Mouse (Mus musculus) olfactory bulb, adult 2 months (tissue): ENCODE results near the gene Atp23. TPM values are rescaled to one million over a fixed set of nuclear protein-coding genes. Genes with fewer than 3 reads are reported as not detected.
A peak's percentile ranks its signal among the peaks of the same experiment; 100 is the strongest.

ENCODE experiments used
- H3K27ac ChIP-seq: fragments of 200-500 bp; 2 replicates; pipeline ENCODE4 v1.5.1; 2012; ENCODE audit warnings: low read depth, low read length; ENCODE audit not compliant: insufficient read depth
- H3K4me1 ChIP-seq: fragments of 200-500 bp; 2 replicates; pipeline ENCODE4 v1.6.1; 2012; ENCODE audit warnings: low read length; ENCODE audit not compliant: control insufficient read depth, insufficient read depth
- H3K4me3 ChIP-seq: fragments of 200-500 bp; 2 replicates; pipeline ENCODE4 v1.5.1; 2012; ENCODE audit warnings: mild to moderate bottlenecking, low read depth, low read length, moderate library complexity; ENCODE audit not compliant: insufficient read depth
- CTCF ChIP-seq: fragments of 200-500 bp; IDR thresholded peaks from 2 replicates; pipeline ENCODE4 v1.5.1; 2012; ENCODE audit warnings: low read depth, mild to moderate bottlenecking, low read length, moderate library complexity; ENCODE audit not compliant: insufficient read depth
- POLR2A ChIP-seq: fragments of 200-500 bp; IDR thresholded peaks from 2 replicates; pipeline ENCODE4 v1.6.1; 2012; ENCODE audit warnings: mild to moderate bottlenecking, low read depth, low read length, moderate library complexity; ENCODE audit not compliant: insufficient read depth
- WGBS: fragments of 180-500 bp; shearing (Covaris S2); methylation state at CpG from one replicate; pipeline ENCODE4 v1.1.7; 2018; 5-methylcytosine and 5-hydroxymethylcytosine counted together
- polyA plus RNA-seq: library from polyadenylated mRNA; stranded (reverse); fragments of >200 nt; gene quantifications from 2 replicates; pipeline ENCODE4 v1.2.4, GENCODE M21; 2012; ENCODE audit warnings: low replicate concordance; ENCODE audit not compliant: missing spikeins, insufficient read depth, insufficient read length

The Atp23 gene
- polyA plus RNA-seq, 1 experiment: not detected

DNA sequence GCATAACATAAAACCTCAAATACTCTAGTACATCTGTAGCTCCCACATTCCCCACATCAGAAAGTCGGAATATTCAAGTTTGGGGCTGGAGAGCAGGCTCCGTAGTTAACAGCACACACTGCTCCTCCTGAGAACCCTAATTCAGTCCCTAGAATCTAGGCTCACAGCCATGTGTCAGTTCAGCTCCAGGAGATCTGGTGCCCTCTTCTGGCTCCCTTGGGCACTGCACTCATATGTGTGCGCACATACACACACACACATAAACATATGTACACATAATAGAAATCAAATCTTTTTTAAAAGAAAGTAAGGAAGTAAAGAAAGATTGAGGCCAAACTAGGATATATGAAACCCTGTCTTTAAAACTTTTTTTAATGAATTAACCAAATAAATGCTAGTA, 19.1 kb upstream of the Atp23 start:
- TF ChIP-seq CTCF (no peak), POLR2A (no peak)
- WGBS: 95% methylated on average over 3 of the region's 3 CpGs
- Histone ChIP-seq H3K27ac (no peak overlapping the region), H3K4me3 (no peak overlapping the region), H3K4me1 (peaks cover 7% of the 10 kb centered on the region)

DNA sequence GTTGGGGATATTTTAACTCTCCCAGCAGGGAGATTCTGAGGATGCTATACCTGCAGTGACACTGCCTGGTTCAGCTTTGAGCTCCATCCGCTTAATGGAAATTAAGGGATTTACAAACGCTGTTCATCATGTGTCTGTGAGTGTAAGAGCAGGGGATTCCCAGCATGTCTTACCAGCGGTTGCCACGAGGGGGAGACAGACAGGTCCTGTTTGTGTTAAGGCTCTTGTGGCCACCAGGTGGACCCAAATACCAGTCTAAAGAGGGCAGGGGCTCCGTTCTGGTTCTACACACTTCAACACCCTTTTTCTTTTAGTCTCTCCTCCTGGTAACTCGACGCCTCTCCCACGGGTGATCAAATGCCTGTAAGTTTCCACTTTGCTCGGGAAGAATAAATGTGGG, 17.9 kb upstream of the Atp23 start:
- WGBS: under 1% methylated on average over 9 of the region's 9 CpGs
- H3K4me3 ChIP-seq: no peak overlapping the region
- TF ChIP-seq POLR2A (no peak), CTCF (peak; percentile 99)
- H3K27ac ChIP-seq: no peak overlapping the region
- H3K4me1 ChIP-seq: peaks cover 7% of the 10 kb centered on the region

DNA sequence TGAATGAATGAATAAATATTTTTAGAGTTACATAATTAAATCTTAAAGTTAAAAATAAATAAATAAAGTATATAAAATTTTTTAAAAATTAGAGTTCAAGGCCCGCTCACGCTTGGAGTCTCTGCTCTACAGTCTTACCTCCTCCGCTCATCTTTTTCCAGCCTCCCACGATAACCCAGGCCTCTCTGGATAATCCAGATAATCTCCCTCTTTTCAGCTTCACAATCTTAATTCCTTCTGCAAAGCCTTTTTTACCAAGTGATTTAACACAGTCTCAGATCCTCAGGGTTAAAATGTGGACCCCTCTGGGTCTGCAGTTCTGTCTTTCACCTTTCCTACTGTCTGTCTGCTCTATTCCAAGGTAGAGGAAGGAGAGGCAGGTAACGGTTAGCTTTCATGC, 13.1 kb upstream of the Atp23 start:
- H3K27ac ChIP-seq: no peak overlapping the region
- no peak overlapping the region for H3K4me3 ChIP-seq
- no peak for TF ChIP-seq POLR2A
- TF ChIP-seq CTCF: no peak
- H3K4me1 ChIP-seq: peaks cover 7% of the 10 kb centered on the region
- WGBS: 93% methylated on average over 5 of the region's 5 CpGs

DNA sequence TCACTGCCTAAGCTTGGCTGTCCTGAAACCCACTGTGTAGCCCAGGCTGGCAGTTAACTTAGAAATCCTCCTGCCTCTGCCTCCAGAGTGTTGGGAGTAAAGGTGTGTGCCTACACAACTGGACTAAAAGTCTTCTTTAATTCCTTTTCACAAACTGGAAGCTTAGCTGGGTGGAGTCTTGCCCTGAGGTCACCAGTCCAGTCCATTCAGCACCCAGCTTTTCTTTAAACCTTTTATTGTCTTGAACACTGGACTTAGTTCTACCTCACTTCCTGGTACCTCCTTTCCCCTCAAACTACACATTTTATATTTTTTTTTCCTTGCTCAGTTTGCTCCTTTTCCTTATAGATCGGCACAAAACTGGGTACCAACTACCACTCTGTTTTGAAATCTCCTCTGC, 10.3 kb upstream of the Atp23 start:
- H3K4me3 ChIP-seq: no peak overlapping the region
- H3K4me1 ChIP-seq: no peaks in the 10 kb centered on the region
- 84% methylated on average over 1 of the region's 1 CpGs for WGBS
- H3K27ac ChIP-seq: no peak overlapping the region
- no peak for TF ChIP-seq POLR2A
- TF ChIP-seq CTCF: no peak

GRCm38 (mm10) chr10:126906811-126907210, 5.7 kb upstream of the Atp23 start:
- Histone ChIP-seq H3K27ac (no peak overlapping the region), H3K4me3 (no peak overlapping the region), H3K4me1 (no peaks in the 10 kb centered on the region)
- 92% methylated on average over 5 of the region's 5 CpGs for WGBS
- TF ChIP-seq CTCF (no peak), POLR2A (no peak)

DNA sequence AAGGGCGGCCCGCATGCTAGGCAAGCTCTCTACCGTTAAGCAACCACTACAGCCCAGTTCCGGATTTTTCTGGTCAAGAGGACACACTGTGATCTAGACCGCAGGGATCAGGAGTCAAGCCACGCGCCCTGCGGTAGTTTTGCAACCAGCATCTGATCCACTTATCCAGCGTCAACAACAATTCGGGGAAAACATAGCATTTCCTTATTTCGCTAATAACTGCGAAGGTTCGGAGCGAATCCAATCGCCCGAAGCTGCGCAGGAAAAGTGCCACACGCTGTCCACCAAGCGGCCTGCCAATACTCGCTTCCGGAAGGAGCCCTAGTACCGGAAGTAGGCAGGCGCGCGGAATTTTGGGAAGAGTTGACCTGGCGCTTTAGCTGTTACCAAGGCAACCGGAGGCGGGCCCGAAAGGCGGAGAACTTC, 4.5 kb upstream of the Atp23 start:
- Histone ChIP-seq H3K4me1 (0 out of 2 replicates have a peak, but pooled peaks cover 2% of the 10 kb centered on the region), H3K4me3 (peak overlapping the region; percentile 61), H3K27ac (peak overlapping the region; percentile 52; the same call in 1 of the 2 replicates)
- WGBS: under 1% methylated on average over 30 of the region's 30 CpGs
- TF ChIP-seq CTCF: 0 out of 2 replicates have a peak, but pooled peaks have one; percentile 10
- peak; percentile 83 for TF ChIP-seq POLR2A

- no peak overlapping the region for H3K4me3 ChIP-seq
- 73% methylated on average over 8 of the region's 8 CpGs for WGBS
- H3K27ac ChIP-seq: no peak overlapping the region
- H3K4me1 ChIP-seq: 0 out of 2 replicates have a peak, but pooled peaks cover 3% of the 10 kb centered on the region
- TF ChIP-seq POLR2A (no peak), CTCF (no peak)
Observed at GRCm38 (mm10) chr10:126905086-126905485, 3.9 kb upstream of the Atp23 start.

DNA sequence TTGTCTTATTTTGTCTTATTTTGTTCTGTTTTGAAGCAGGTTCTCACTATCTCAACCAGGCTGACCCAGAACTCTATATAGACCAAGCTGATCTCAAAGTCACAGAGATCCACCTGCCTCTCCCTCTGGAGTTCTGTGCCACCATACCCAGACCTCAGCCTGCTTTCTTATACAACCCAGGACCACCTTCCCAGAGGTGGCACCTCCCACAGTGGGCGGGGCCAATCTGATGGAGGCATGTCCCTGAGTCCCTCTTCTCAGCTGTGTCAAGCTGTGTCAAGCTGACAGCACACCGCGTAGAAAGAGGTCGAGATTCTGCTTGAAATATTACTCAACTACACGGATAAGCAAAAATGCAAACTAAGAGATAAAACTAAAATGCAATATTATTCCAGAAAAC, 3.1 kb upstream of the Atp23 start:
- TF ChIP-seq POLR2A (no peak), CTCF (no peak)
- Histone ChIP-seq H3K4me1 (0 out of 2 replicates have a peak, but pooled peaks cover 3% of the 10 kb centered on the region), H3K4me3 (no peak overlapping the region), H3K27ac (no peak overlapping the region)
- WGBS: 36% methylated on average over 5 of the region's 5 CpGs

DNA sequence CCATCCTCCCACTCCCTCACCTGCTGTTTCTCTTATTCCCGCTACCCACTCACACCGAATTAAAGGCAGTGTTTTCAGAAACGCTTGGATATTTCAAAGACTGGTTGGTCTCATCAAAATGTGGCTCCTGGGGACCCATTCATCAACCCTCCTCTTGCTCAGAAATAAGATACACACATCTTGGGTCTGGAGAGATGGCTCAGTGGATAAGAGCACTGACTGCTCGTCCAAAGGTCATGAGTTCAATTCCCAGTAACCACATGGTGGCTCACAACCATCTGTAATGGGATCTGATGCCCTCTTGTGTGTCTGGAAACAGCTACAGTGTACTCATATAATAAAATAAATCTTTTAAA, 311 bp upstream of the Atp23 start:
- TF ChIP-seq CTCF: no peak
- no peak for TF ChIP-seq POLR2A
- Histone ChIP-seq H3K27ac (no peak overlapping the region), H3K4me1 (0 out of 2 replicates have a peak, but pooled peaks cover 3% of the 10 kb centered on the region), H3K4me3 (peak overlapping the region; percentile 57)
- WGBS: 0% methylated on average over 4 of the region's 4 CpGs

GRCm38 (mm10) chr10:126895891-126896290, 5.3 kb downstream of the Atp23 start:
- 70% methylated on average over 6 of the region's 6 CpGs for WGBS
- TF ChIP-seq POLR2A: no peak

More at GRCm38 (mm10) chr10:126895891-126896290, 5.3 kb downstream of the Atp23 start:
- 0 out of 2 replicates have a peak, but pooled peaks cover 3% of the 10 kb centered on the region for H3K4me1 ChIP-seq
- no peak overlapping the region for H3K4me3 ChIP-seq
- H3K27ac ChIP-seq: no peak overlapping the region
